In genomic region chr15:88858141-88858541, GRCm38 (mm10) we compare ENCODE assay signal across 14 mouse cellular contexts. TPM values are rescaled to one million over a fixed set of nuclear protein-coding genes. Genes with fewer than 3 reads are reported as not detected.
A peak's percentile ranks its signal among the peaks of the same experiment; 100 is the strongest.
DNase-seq lines count a peak whose midpoint lies in the region; ATAC-seq lines count a peak whose summit lies in the region.
"Had no signal": no experiment of that assay in that cellular context is flagged by ENCODE, and none has a peak within 500 bp of the region (broad histone marks: within the 10 kb centered on the region; RNA-seq: fewer than 3 reads in every experiment).

No protein-coding gene starts in this region.

- WGBS in kidney, embryonic 14.5 days, result 92% methylated on average over 3 of the region's 3 CpGs
- WGBS in embryonic facial prominence, embryonic 10.5 days, result 94% methylated on average over 3 of the region's 3 CpGs

- no peak overlapping the region for H3K4me3 ChIP-seq in kidney, embryonic 14.5 days (ENCODE audit: low read length)
- no peak overlapping the region for H3K4me3 ChIP-seq in embryonic facial prominence, embryonic 10.5 days
- H3K4me3 ChIP-seq: forebrain, embryonic 13.5 days; liver, embryonic 15.5 days; myocyte had no signal

- H3K4me1 ChIP-seq in kidney, embryonic 14.5 days (ENCODE audit: control insufficient read depth, insufficient read depth, low read length), result peaks cover 16% of the 10 kb centered on the region
- H3K4me1 ChIP-seq in embryonic facial prominence, embryonic 10.5 days, result peaks cover 40% of the 10 kb centered on the region

- no peak overlapping the region for H3K9ac ChIP-seq in kidney, embryonic 14.5 days (ENCODE audit: low read depth, low read length)
- H3K9ac ChIP-seq: liver, embryonic 15.5 days had no signal

- no peaks in the 10 kb centered on the region for H3K36me3 ChIP-seq in kidney, embryonic 14.5 days (ENCODE audit: control insufficient read depth, insufficient read depth, low read length)
- 0 out of 2 replicates have a peak, but pooled peaks cover under 1% of the 10 kb centered on the region for H3K36me3 ChIP-seq in embryonic facial prominence, embryonic 10.5 days (replicated peaks)
- H3K36me3 ChIP-seq: G1E; liver, embryonic 15.5 days had no signal

- peak; percentile 71 for DNase-seq in kidney, adult 18-20 months
- DNase-seq in urinary bladder, adult 2 months (ENCODE audit: low spot score), result peak; percentile 33
- no peak for DNase-seq in urinary bladder, postnatal 25 days (ENCODE audit: low spot score)
- DNase-seq in embryonic facial prominence, embryonic 10.5 days (ENCODE audit: low spot score), result no peak
- DNase-seq in thymus, postnatal 0 days (ENCODE audit: low spot score), result no peak
- DNase-seq in right cerebral cortex, adult 2 months (ENCODE audit: low spot score in 2 of 2), result no peak
- DNase-seq in left cerebral cortex, adult 9 months (ENCODE audit: low spot score in 2 of 2), result no peak
- DNase-seq: right cerebral cortex, postnatal 4 days had no signal

- H3K4me2 ChIP-seq in kidney, embryonic 14.5 days (replicated peaks; ENCODE audit: low read depth, low read length), result no peak overlapping the region
- H3K4me2 ChIP-seq: forebrain, embryonic 13.5 days; liver, embryonic 15.5 days had no signal

- no peak overlapping the region for H3K27ac ChIP-seq in kidney, embryonic 14.5 days (ENCODE audit: low read depth, low read length)
- peak overlapping the region; percentile 48 for H3K27ac ChIP-seq in embryonic facial prominence, embryonic 10.5 days (replicated peaks)
- H3K27ac ChIP-seq: forebrain, embryonic 13.5 days; liver, embryonic 15.5 days had no signal

- no peak for ATAC-seq in kidney, embryonic 14.5 days (ENCODE audit: low FRiP score, low TSS enrichment)
- ATAC-seq: forebrain, embryonic 13.5 days; intestine, postnatal 0 days had no signal

- H3K27me3 ChIP-seq in kidney, embryonic 14.5 days (ENCODE audit: control insufficient read depth, insufficient read depth, low read length), result no peaks in the 10 kb centered on the region
- 0 out of 2 replicates have a peak, but pooled peaks cover 3% of the 10 kb centered on the region for H3K27me3 ChIP-seq in embryonic facial prominence, embryonic 10.5 days (replicated peaks; ENCODE audit: low read depth, poor library complexity, severe bottlenecking)
- H3K27me3 ChIP-seq: forebrain, embryonic 13.5 days had no signal

- H3K9me3 ChIP-seq in kidney, embryonic 14.5 days (ENCODE audit: control insufficient read depth, low read length), result no peaks in the 10 kb centered on the region
- H3K9me3 ChIP-seq in embryonic facial prominence, embryonic 10.5 days, result no peaks in the 10 kb centered on the region
- H3K9me3 ChIP-seq: forebrain, embryonic 13.5 days; liver, embryonic 15.5 days had no signal

RNA-seq across cellular contexts. Expression of gene Pim3, which starts 3.8 kb away (rescaled TPM):
- polyA plus RNA-seq in kidney, embryonic 14.5 days (2014; fragmentation: Nextera tagmentation; extraction: Ambion mirVana), result 37.4 and 46.2 TPM in 2 replicates
- 11.7 and 12.4 TPM in 2 replicates for polyA plus RNA-seq in urinary bladder, adult 2 months (2012; rRNA removed)
- polyA plus RNA-seq in embryonic facial prominence, embryonic 10.5 days (2016; fragmentation: Nextera tagmentation; extraction: Ambion mirVana), result 43.6 and 49.0 TPM in 2 replicates
- polyA plus RNA-seq in thymus, postnatal 0 days (2015; fragmentation: Nextera tagmentation; extraction: Ambion mirVana), result 40.2 and 43.8 TPM in 2 replicates

RNA-seq across cellular contexts. Expression of gene Creld2, which starts 38.7 kb away (rescaled TPM):
- 80.3 and 100 TPM in 2 replicates for polyA plus RNA-seq in kidney, embryonic 14.5 days (2014; fragmentation: Nextera tagmentation; extraction: Ambion mirVana)
- 31.0 and 36.2 TPM in 2 replicates for polyA plus RNA-seq in urinary bladder, adult 2 months (2012; rRNA removed)
- 92.2 and 93.9 TPM in 2 replicates for polyA plus RNA-seq in embryonic facial prominence, embryonic 10.5 days (2016; fragmentation: Nextera tagmentation; extraction: Ambion mirVana)
- polyA plus RNA-seq in thymus, postnatal 0 days (2015; fragmentation: Nextera tagmentation; extraction: Ambion mirVana), result 63.6 and 78.9 TPM in 2 replicates

RNA-seq across cellular contexts. Expression of gene Alg12, which starts 39.0 kb away (rescaled TPM):
- polyA plus RNA-seq in kidney, embryonic 14.5 days (2014; fragmentation: Nextera tagmentation; extraction: Ambion mirVana), result 8.6 and 13.7 TPM in 2 replicates
- 16.3 TPM in 2 replicates for polyA plus RNA-seq in urinary bladder, adult 2 months (2012; rRNA removed)
- 10.9 and 12.5 TPM in 2 replicates for polyA plus RNA-seq in embryonic facial prominence, embryonic 10.5 days (2016; fragmentation: Nextera tagmentation; extraction: Ambion mirVana)
- polyA plus RNA-seq in thymus, postnatal 0 days (2015; fragmentation: Nextera tagmentation; extraction: Ambion mirVana), result 6.4 and 7.4 TPM in 2 replicates

Comparison
In these comparisons a context has a peak if more than half of its experiments do, and no peak if none do; other contexts are left out.
1. DNase-seq: peak in kidney, adult 18-20 months (single experiment) and urinary bladder, adult 2 months (single experiment); none in urinary bladder, postnatal 25 days (single experiment), embryonic facial prominence, embryonic 10.5 days (single experiment), thymus, postnatal 0 days (single experiment), right cerebral cortex, adult 2 months (0 of 2) and left cerebral cortex, adult 9 months (0 of 2).